Mouse (Mus musculus): ENCODE measurements around the gene Cfap74.

GRCm38 (mm10) chr4:155426272-155426671 is 17.3 kb downstream of the Cfap74 start:
- TF ChIP-seq GATA1 (IDR thresholded peaks at IDR 0.05; ENCODE audit: low read length) (no peak), TAL1 (IDR thresholded peaks at IDR 0.05; ENCODE audit: low read length) (no peak)
